Mouse (Mus musculus): ENCODE measurements around the gene Lrba. TPM values are rescaled to one million over a fixed set of nuclear protein-coding genes. Genes with fewer than 3 reads are reported as not detected.

The Lrba gene
- polyA plus RNA-seq, 1 experiment from 2014 or later, result 1.8 TPM

DNA sequence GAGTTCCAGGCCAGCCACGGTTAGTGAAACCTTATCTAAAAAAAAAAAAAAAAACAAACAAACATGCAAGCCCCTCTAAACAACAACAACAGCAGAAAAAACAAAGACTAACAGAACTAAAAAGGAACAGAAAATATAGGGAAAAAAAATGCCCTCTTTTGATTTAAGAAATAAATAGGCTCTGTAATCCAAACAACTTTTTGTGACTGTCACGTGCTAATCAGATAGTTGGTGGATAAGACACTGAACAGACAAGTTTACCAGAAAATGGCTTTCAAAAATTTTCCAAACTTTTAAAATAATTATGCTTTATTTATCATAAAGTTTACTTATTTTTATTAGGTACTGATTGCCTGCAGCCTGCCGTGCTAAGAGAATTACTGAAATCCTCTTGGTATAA lies 13.5 kb upstream of the Lrba start:
- H3K4me2 ChIP-seq (ENCODE audit: low read depth, low read length), result no peak overlapping the region
- H3K27ac ChIP-seq (ENCODE audit: low read depth), result no peak overlapping the region
- no peaks in the 10 kb centered on the region for H3K4me1 ChIP-seq (ENCODE audit: insufficient read depth)
- H3K36me3 ChIP-seq (replicated peaks; ENCODE audit: insufficient read depth, low read length), result no peaks in the 10 kb centered on the region
- TF ChIP-seq EP300 (IDR thresholded peaks at IDR 0.05; ENCODE audit: low read depth) (no peak), CTCF (IDR thresholded peaks at IDR 0.05; ENCODE audit: low read depth) (no peak)
- H3K9me3 ChIP-seq (ENCODE audit: low read length), result no peaks in the 10 kb centered on the region
- DNase-seq (no peak), ATAC-seq (no peak)
- H3K4me3 ChIP-seq (ENCODE audit: low read depth, low read length), result no peak overlapping the region
- H3K9ac ChIP-seq (replicated peaks), result no peak overlapping the region
- no peaks in the 10 kb centered on the region for H3K27me3 ChIP-seq (ENCODE audit: insufficient read depth, low read length)
- WGBS (ENCODE audit: insufficient replicate concordance), result 66% methylated on average over 3 of the region's 3 CpGs

DNA sequence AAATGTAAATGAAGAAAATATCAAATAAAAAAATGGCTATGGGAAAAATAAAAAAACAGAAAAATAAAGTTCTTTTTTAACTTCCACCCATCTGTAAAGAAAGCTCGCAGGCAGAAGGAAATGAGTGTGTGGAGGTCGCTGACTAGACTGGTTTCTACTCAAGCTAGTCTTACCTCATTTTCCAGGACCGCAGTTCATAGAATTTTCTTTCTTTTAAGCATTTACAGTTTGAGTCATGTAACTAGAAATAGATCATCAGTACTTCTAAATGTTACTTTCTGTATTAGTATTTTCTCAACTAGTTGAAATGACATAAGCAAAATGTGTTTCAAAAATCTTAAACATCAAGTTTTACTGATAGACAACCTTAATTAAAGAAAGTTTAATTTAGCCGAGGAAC lies 10.2 kb upstream of the Lrba start:
- TF ChIP-seq EP300 (IDR thresholded peaks at IDR 0.05; ENCODE audit: low read depth) (no peak), CTCF (IDR thresholded peaks at IDR 0.05; ENCODE audit: low read depth) (no peak)
- Histone ChIP-seq H3K9me3 (ENCODE audit: low read length) (no peaks in the 10 kb centered on the region), H3K36me3 (replicated peaks; ENCODE audit: insufficient read depth, low read length) (no peaks in the 10 kb centered on the region), H3K9ac (replicated peaks) (no peak overlapping the region), H3K4me3 (ENCODE audit: low read depth, low read length) (no peak overlapping the region), H3K27me3 (ENCODE audit: insufficient read depth, low read length) (no peaks in the 10 kb centered on the region), H3K4me1 (ENCODE audit: insufficient read depth) (no peaks in the 10 kb centered on the region), H3K27ac (ENCODE audit: low read depth) (no peak overlapping the region), H3K4me2 (ENCODE audit: low read depth, low read length) (no peak overlapping the region)
- WGBS (ENCODE audit: insufficient replicate concordance), result 71% methylated on average over 4 of the region's 4 CpGs
- ATAC-seq (no peak), DNase-seq (no peak)

DNA sequence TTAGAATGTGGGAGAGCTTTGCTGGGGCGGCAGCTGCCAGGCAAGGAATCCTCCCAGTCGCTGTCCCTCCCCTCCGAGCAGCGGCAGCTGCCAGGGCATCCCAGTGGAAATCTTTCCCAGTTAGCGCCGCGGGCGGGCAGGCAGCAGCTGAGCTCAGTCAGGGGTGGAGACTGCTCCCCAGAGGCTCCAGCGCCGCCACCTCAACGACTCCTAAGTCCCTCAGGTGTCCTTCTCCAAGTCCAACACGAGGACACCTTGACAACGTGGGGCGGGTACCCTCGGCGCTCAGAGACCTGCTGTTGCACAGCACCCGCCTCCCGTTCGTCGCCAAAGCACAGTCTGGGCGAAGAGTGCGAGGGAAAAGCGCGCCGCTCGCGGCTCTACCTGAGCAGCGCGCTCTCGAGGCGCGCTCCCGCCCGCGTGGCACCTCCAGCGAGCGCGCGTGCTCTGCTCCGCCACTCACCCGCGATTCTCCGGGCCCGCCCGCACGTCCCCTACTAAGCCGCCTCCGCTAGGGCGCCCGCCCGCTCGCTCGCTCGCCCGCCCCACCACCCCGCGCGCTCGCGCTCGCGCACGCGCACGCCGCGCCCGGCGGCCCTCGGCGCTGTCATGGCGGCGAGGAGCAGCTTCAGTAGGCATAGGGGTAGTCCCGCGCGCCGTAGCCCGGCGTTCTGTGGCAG lies 706 bp upstream of the Lrba start:
- Histone ChIP-seq H3K9me3 (ENCODE audit: low read length) (no peaks in the 10 kb centered on the region), H3K9ac (replicated peaks) (peak overlapping the region; percentile 95), H3K36me3 (replicated peaks; ENCODE audit: insufficient read depth, low read length) (no peaks in the 10 kb centered on the region), H3K4me1 (ENCODE audit: insufficient read depth) (peaks cover 8% of the 10 kb centered on the region), H3K4me3 (ENCODE audit: low read depth, low read length) (peak overlapping the region; percentile 97), H3K27ac (ENCODE audit: low read depth) (peak overlapping the region; percentile 95), H3K4me2 (ENCODE audit: low read depth, low read length) (peak overlapping the region; percentile 99), H3K27me3 (ENCODE audit: insufficient read depth, low read length) (peaks cover 3% of the 10 kb centered on the region; the same call in 1 of the 2 replicates)
- ATAC-seq (peak; percentile 94), DNase-seq (peak; percentile 91)
- under 1% methylated on average over 62 of the region's 79 CpGs for WGBS (ENCODE audit: insufficient replicate concordance)
- TF ChIP-seq EP300 (IDR thresholded peaks at IDR 0.05; ENCODE audit: low read depth) (no peak), CTCF (IDR thresholded peaks at IDR 0.05; ENCODE audit: low read depth) (no peak)

DNA sequence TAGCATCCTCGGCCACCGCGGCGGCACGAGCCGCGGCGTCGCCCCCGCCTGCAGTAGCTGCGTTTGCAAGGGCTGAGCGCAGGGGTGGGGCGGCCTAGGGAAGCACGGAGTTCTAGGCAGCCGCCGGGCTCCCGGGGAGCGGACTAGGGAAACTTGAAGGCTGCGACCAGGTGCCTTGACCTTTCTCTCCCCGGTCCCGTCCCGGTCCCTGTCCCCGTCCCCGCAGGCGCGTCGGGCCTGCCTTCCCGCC lies 241 bp upstream of the Lrba start:
- no peaks in the 10 kb centered on the region for H3K36me3 ChIP-seq (replicated peaks; ENCODE audit: insufficient read depth, low read length)
- ATAC-seq (no peak), DNase-seq (no peak)
- H3K27me3 ChIP-seq (ENCODE audit: insufficient read depth, low read length), result peaks cover 3% of the 10 kb centered on the region; the same call in 1 of the 2 replicates
- no peaks in the 10 kb centered on the region for H3K9me3 ChIP-seq (ENCODE audit: low read length)
- peaks cover 8% of the 10 kb centered on the region for H3K4me1 ChIP-seq (ENCODE audit: insufficient read depth)
- H3K9ac ChIP-seq (replicated peaks), result peak overlapping the region; percentile 95
- peak overlapping the region; percentile 95 for H3K27ac ChIP-seq (ENCODE audit: low read depth)
- H3K4me2 ChIP-seq (ENCODE audit: low read depth, low read length), result peak overlapping the region; percentile 99
- WGBS (ENCODE audit: insufficient replicate concordance), result 0% methylated on average over 19 of the region's 28 CpGs
- H3K4me3 ChIP-seq (ENCODE audit: low read depth, low read length), result peak overlapping the region; percentile 97
- no peak for TF ChIP-seq CTCF (IDR thresholded peaks at IDR 0.05; ENCODE audit: low read depth)
- TF ChIP-seq EP300 (IDR thresholded peaks at IDR 0.05; ENCODE audit: low read depth), result no peak

DNA sequence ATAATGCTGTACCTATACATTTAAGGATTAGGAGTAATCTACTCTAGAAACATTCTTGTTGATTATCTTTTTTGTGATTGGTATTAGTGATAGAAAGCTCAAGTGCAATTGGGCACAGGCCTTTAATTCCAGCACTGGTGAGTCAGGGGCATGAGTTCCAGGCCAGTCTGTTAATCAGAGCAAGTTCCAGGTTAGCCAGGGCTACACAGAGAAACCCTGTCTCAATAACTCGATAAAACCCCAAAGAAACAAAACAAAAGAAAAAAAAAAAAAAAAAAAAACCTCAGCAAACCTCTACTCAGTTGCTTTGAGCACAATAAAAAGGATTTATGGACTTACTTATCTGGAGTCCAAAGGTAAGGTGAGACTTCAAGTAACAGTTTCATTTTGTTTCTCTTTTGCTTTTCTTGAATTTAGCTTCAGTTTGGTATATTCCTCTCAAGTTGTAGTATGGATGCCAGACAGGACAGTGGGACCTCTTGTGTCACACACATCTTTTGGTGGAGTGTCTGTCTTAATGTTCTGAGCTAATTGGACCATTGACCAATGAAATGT lies 7.1 kb downstream of the Lrba start:
- H3K4me2 ChIP-seq (ENCODE audit: low read depth, low read length), result no peak overlapping the region

DNA sequence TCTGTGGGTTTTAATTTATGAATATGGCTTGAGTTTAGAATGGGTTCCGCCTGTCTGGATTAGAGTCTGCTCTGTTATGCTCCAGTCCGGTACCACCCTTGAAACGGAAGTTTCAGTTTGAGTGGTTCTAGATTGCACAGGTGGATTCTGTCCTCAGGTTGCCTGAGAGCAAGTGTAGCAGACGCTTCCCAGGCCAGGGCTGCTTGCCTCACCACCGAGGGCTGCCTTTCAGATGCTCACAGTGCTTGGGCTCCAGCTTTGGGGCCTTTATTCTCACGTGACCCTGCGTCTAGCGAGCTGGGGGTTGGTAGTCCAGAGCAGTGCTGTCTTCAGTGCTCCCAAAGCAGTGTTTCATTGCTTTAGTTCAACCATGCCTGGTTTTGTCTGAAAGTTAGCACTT lies 22.7 kb downstream of the Lrba start:
- TF ChIP-seq EP300 (IDR thresholded peaks at IDR 0.05; ENCODE audit: low read depth), result no peak
- no peak for TF ChIP-seq CTCF (IDR thresholded peaks at IDR 0.05; ENCODE audit: low read depth)

More for the DNA sequence above, 7.1 kb downstream of the Lrba start:
- Histone ChIP-seq H3K9ac (replicated peaks) (no peak overlapping the region), H3K27me3 (ENCODE audit: insufficient read depth, low read length) (no peaks in the 10 kb centered on the region), H3K4me3 (ENCODE audit: low read depth, low read length) (no peak overlapping the region), H3K9me3 (ENCODE audit: low read length) (no peaks in the 10 kb centered on the region), H3K36me3 (replicated peaks; ENCODE audit: insufficient read depth, low read length) (no peaks in the 10 kb centered on the region), H3K4me1 (ENCODE audit: insufficient read depth) (no peaks in the 10 kb centered on the region), H3K27ac (ENCODE audit: low read depth) (no peak overlapping the region)
- DNase-seq (no peak), ATAC-seq (no peak)
- 76% methylated on average over 1 of the region's 1 CpGs for whole genome bisulfite sequencing (ENCODE audit: insufficient replicate concordance)
- TF ChIP-seq EP300 (IDR thresholded peaks at IDR 0.05; ENCODE audit: low read depth), result no peak
- no peak for TF ChIP-seq CTCF (IDR thresholded peaks at IDR 0.05; ENCODE audit: low read depth)

More for the DNA sequence above, 22.7 kb downstream of the Lrba start:
- Histone ChIP-seq H3K4me2 (ENCODE audit: low read depth, low read length) (no peak overlapping the region), H3K27ac (ENCODE audit: low read depth) (no peak overlapping the region), H3K4me1 (ENCODE audit: insufficient read depth) (peaks cover 9% of the 10 kb centered on the region; the same call in 1 of the 2 replicates), H3K4me3 (ENCODE audit: low read depth, low read length) (no peak overlapping the region), H3K27me3 (ENCODE audit: insufficient read depth, low read length) (no peaks in the 10 kb centered on the region), H3K36me3 (replicated peaks; ENCODE audit: insufficient read depth, low read length) (no peaks in the 10 kb centered on the region), H3K9me3 (ENCODE audit: low read length) (0 out of 2 replicates have a peak, but pooled peaks cover 2% of the 10 kb centered on the region), H3K9ac (replicated peaks) (no peak overlapping the region)
- 88% methylated on average over 8 of the region's 8 CpGs for WGBS (ENCODE audit: insufficient replicate concordance)
- DNase-seq (no peak), ATAC-seq (no peak)
